Mouse (Mus musculus) ES-Bruce4 (cell line): ENCODE measurements around the gene Tax1bp1.

Experiments
- CTCF ChIP-seq: IDR thresholded peaks from one replicate; pipeline ENCODE4 v1.8.1; 2011; ENCODE audit warnings: low read depth, low read length
- EP300 ChIP-seq: IDR thresholded peaks from 2 replicates; pipeline ENCODE4 v1.6.1; 2011; ENCODE audit warnings: low read depth, low read length; ENCODE audit not compliant: insufficient read depth
- POLR2A ChIP-seq: IDR thresholded peaks from one replicate; pipeline ENCODE4 v1.8.1; 2011; ENCODE audit warnings: low read length; ENCODE audit not compliant: insufficient read depth

DNA sequence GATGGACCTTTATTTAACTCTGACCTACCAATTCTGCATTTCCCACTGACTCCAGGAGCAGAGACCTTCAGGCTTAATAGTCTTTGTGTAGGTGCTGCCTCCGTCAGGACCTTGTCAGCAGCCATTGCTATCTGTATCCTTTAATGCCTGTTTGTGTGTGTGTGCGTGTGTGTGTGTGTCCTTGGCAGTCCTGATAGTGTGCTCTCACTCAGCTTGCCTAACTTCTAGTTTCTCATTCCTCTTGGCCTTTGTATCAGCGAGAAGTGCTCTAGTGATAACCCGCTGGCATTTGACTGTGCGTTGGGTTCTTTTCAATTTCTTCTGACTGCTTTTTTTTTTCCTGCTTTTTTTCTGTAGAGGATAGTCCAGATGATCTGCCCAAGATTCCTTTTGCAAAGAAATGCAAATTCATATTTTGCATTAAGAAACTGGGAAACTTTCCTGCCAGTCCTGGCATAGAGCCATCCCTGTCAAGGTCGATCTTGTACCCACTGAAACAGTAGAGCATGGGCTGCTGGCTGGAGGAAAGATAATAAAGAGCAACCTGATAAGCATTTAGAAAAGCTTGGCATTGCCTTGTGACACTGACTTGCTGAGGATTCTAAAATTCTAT lies 21.0 kb upstream of the Tax1bp1 start:
- TF ChIP-seq CTCF (no peak), POLR2A (no peak), EP300 (no peak)
